21 mouse cellular contexts compared by ENCODE assay signal in genomic region chr1:149555355-149556007, GRCm38 (mm10).
"Had no signal": no experiment of that assay in that cellular context is flagged by ENCODE, and none has a peak within 500 bp of the region (broad histone marks: within the 10 kb centered on the region; RNA-seq: fewer than 3 reads in every experiment).

No protein-coding gene starts in this region.

- H3K27me3 ChIP-seq: limb, embryonic 13.5 days; liver, embryonic 12.5 days; liver, embryonic 15.5 days; lung, embryonic 15.5 days; neural tube, embryonic 12.5 days; neural tube, embryonic 15.5 days had no signal

- H3K9me3 ChIP-seq: limb, embryonic 10.5 days; limb, embryonic 13.5 days; liver, embryonic 15.5 days; lung, embryonic 15.5 days; neural tube, embryonic 12.5 days; neural tube, embryonic 15.5 days had no signal

- H3K4me2 ChIP-seq: limb, embryonic 13.5 days; liver, embryonic 12.5 days; liver, embryonic 15.5 days; lung, embryonic 15.5 days; neural tube, embryonic 12.5 days; neural tube, embryonic 15.5 days had no signal

- H3K4me1 ChIP-seq: limb, embryonic 10.5 days; limb, embryonic 13.5 days; liver, embryonic 12.5 days; liver, embryonic 15.5 days; lung, embryonic 15.5 days; neural tube, embryonic 12.5 days; neural tube, embryonic 15.5 days had no signal

- H3K36me3 ChIP-seq: limb, embryonic 10.5 days; limb, embryonic 13.5 days; liver, embryonic 12.5 days; liver, embryonic 15.5 days; lung, embryonic 15.5 days; neural tube, embryonic 12.5 days; neural tube, embryonic 15.5 days had no signal

- ATAC-seq: intestine, embryonic 16.5 days; liver, embryonic 12.5 days had no signal

- H3K27ac ChIP-seq: kidney, postnatal 0 days; layer of hippocampus, adult 2 months; limb, embryonic 10.5 days; limb, embryonic 13.5 days; liver, embryonic 12.5 days; liver, embryonic 15.5 days; lung, embryonic 15.5 days; neural tube, embryonic 12.5 days; neural tube, embryonic 15.5 days; stomach, postnatal 0 days had no signal

- DNase-seq: kidney, adult 2 months; kidney, postnatal 25 days; layer of hippocampus, adult 9-11 months; liver; lung, adult 18-20 months; lung, postnatal 36 days; midbrain, embryonic 14.5 days; right cerebral cortex, postnatal 4 days; thymus, adult 2 months; thymus, postnatal 14 days had no signal

- H3K4me3 ChIP-seq: layer of hippocampus, adult 2 months; limb, embryonic 10.5 days; limb, embryonic 13.5 days; liver, embryonic 12.5 days; liver, embryonic 15.5 days; lung, embryonic 15.5 days; neural tube, embryonic 12.5 days; neural tube, embryonic 15.5 days had no signal

- H3K9ac ChIP-seq: limb, embryonic 13.5 days; liver, embryonic 12.5 days; liver, embryonic 15.5 days; lung, embryonic 15.5 days; neural tube, embryonic 12.5 days; neural tube, embryonic 15.5 days had no signal
